Mouse (Mus musculus): ENCODE measurements around the gene Ston2.
A peak's percentile ranks its signal among the peaks of the same experiment; 100 is the strongest.

Gene Ston2

GRCm38 (mm10) chr12:91654399-91655122 lies 133.6 kb downstream of the Ston2 start:
- no peak for DNase-seq

- DNase-seq: no peak
Observed at GRCm38 (mm10) chr12:91648426-91648825, 139.8 kb downstream of the Ston2 start.

GRCm38 (mm10) chr12:91645361-91646123 lies 142.6 kb downstream of the Ston2 start:
- DNase-seq: no peak

GRCm38 (mm10) chr12:91643221-91643620 lies 145.0 kb downstream of the Ston2 start:
- DNase-seq: no peak

- peak; percentile 6 for DNase-seq
Observed at GRCm38 (mm10) chr12:91642426-91643093, 145.6 kb downstream of the Ston2 start.

- DNase-seq: no peak
Observed at GRCm38 (mm10) chr12:91641631-91642141, 146.5 kb downstream of the Ston2 start.

GRCm38 (mm10) chr12:91641133-91641532 lies 147.1 kb downstream of the Ston2 start:
- no peak for DNase-seq

GRCm38 (mm10) chr12:91640712-91641111 lies 147.5 kb downstream of the Ston2 start:
- peak; percentile 66 for DNase-seq

- DNase-seq: no peak
Observed at GRCm38 (mm10) chr12:91638351-91638750, 149.8 kb downstream of the Ston2 start.

- DNase-seq: no peak
Observed at GRCm38 (mm10) chr12:91637136-91637909, 150.9 kb downstream of the Ston2 start.

- DNase-seq: no peak
Observed at GRCm38 (mm10) chr12:91626482-91626881, 161.7 kb downstream of the Ston2 start.

GRCm38 (mm10) chr12:91625013-91625412 lies 163.2 kb downstream of the Ston2 start:
- peak; percentile 53 for DNase-seq

GRCm38 (mm10) chr12:91609425-91609824 lies 178.8 kb downstream of the Ston2 start:
- no peak for DNase-seq

- no peak for DNase-seq
Observed at GRCm38 (mm10) chr12:91607678-91608077, 180.5 kb downstream of the Ston2 start.

GRCm38 (mm10) chr12:91606651-91607050 lies 181.5 kb downstream of the Ston2 start:
- no peak for DNase-seq

- DNase-seq: no peak
Observed at GRCm38 (mm10) chr12:91604600-91604999, 183.6 kb downstream of the Ston2 start.

GRCm38 (mm10) chr12:91592128-91592527 lies 196.1 kb downstream of the Ston2 start:
- no peak for DNase-seq

GRCm38 (mm10) chr12:91591191-91591590 lies 197.0 kb downstream of the Ston2 start:
- DNase-seq: no peak

GRCm38 (mm10) chr12:91590716-91591115 lies 197.5 kb downstream of the Ston2 start:
- DNase-seq: peak; percentile 13

GRCm38 (mm10) chr12:91589847-91590690 lies 198.1 kb downstream of the Ston2 start, which contains the start of gene Gtf2a1:
Gene Gtf2a1, minus strand, starts transcription at chr12:91590487.
- peak; percentile 96 for DNase-seq

- no peak for DNase-seq
Observed at GRCm38 (mm10) chr12:91589542-91589846, 198.7 kb downstream of the Ston2 start.

All from thymus, postnatal 14 days (tissue).